Mouse (Mus musculus) kidney, embryonic 14.5 days (tissue): ENCODE data around the gene Plgrkt. TPM values are rescaled to one million over a fixed set of nuclear protein-coding genes. Genes with fewer than 3 reads are reported as not detected.
A peak's percentile ranks its signal among the peaks of the same experiment; 100 is the strongest.

ENCODE experiments used
- ATAC-seq: fragments of 200-750 bp; cut with Nextera tagmentation; 2 replicates; pipeline ENCODE4 v1.8.0; 2017; ENCODE audit warnings: moderate number of reproducible peaks, mild to moderate bottlenecking, moderate TSS enrichment, moderate library complexity; ENCODE audit not compliant: low FRiP score, low TSS enrichment
- H3K27ac ChIP-seq: fragments of 300-500 bp; sonication (generic); 2 replicates; pipeline ENCODE4 v1.5.1; 2014; ENCODE audit warnings: low read depth, mild to moderate bottlenecking, low read length, moderate library complexity, mixed read lengths
- H3K27me3 ChIP-seq: fragments of 300-500 bp; sonication (generic); 2 replicates; pipeline ENCODE4 v1.6.1; 2014; ENCODE audit warnings: mild to moderate bottlenecking, low read length; ENCODE audit not compliant: control insufficient read depth, insufficient read depth
- H3K36me3 ChIP-seq: fragments of 300-500 bp; sonication (generic); 2 replicates; pipeline ENCODE4 v1.6.1; 2014; ENCODE audit warnings: low read length, mixed read lengths; ENCODE audit not compliant: control insufficient read depth, insufficient read depth
- H3K4me1 ChIP-seq: fragments of 300-500 bp; sonication (generic); 2 replicates; pipeline ENCODE4 v1.6.1; 2014; ENCODE audit warnings: low read length, mixed read lengths; ENCODE audit not compliant: control insufficient read depth, insufficient read depth
- H3K4me2 ChIP-seq: fragments of 300-500 bp; sonication (generic); replicated peaks from 2 replicates; pipeline ENCODE4 v1.6.1; 2014; ENCODE audit warnings: low read depth, mild to moderate bottlenecking, low read length
- H3K4me3 ChIP-seq: fragments of 300-500 bp; sonication (generic); 2 replicates; pipeline ENCODE4 v1.5.1; 2014; ENCODE audit warnings: mild to moderate bottlenecking, low read length
- H3K9ac ChIP-seq: fragments of 300-500 bp; sonication (generic); 2 replicates; pipeline ENCODE4 v1.6.1; 2014; ENCODE audit warnings: low read depth, mild to moderate bottlenecking, low read length, moderate library complexity
- H3K9me3 ChIP-seq: fragments of 300-500 bp; sonication (generic); 2 replicates; pipeline ENCODE4 v1.6.1; 2016; ENCODE audit warnings: low read length; ENCODE audit not compliant: control insufficient read depth
- WGBS: fragments of 180-500 bp; shearing (Covaris S2); extraction: QIAGEN DNeasy Blood & Tissue Kit; methylation state at CpG from one replicate; pipeline ENCODE4 v1.1.7; 2014; 5-methylcytosine and 5-hydroxymethylcytosine counted together
- polyA plus RNA-seq: library from polyadenylated mRNA; unstranded; fragments of >200 nt; fragmentation: Nextera tagmentation; extraction: Ambion mirVana; gene quantifications from 2 replicates; pipeline ENCODE4 v1.2.1, GENCODE M21; 2014

Gene Plgrkt
- polyA plus RNA-seq, 1 experiment from 2014 or later: 47.2 TPM

DNA sequence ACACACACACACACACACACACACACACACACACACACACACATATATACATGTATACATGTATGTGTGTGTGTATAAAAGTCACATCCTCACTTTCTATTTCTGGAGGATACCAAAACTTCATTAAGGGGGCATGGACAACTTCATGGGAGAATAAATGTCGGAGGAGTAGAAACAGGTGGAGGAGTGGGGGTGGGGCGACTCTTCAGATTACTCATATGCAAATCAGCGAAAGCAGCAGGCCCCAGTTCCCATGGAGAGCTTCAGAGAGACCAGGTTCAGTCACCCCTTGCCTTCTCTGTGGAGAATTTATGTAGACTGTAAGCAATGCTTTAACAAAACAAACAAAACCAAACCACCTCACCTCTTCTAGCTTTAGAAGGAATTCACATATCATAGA lies 2.1 kb downstream of the Plgrkt start:
- ATAC-seq: no peak
- no peaks in the 10 kb centered on the region for H3K27me3 ChIP-seq
- H3K4me1 ChIP-seq: peaks cover 3% of the 10 kb centered on the region; the same call in 1 of the 2 replicates
- H3K9ac ChIP-seq: no peak overlapping the region
- no peak overlapping the region for H3K4me3 ChIP-seq
- H3K9me3 ChIP-seq: no peaks in the 10 kb centered on the region
- H3K27ac ChIP-seq: no peak overlapping the region
- H3K36me3 ChIP-seq: no peaks in the 10 kb centered on the region
- 37% methylated on average over 3 of the region's 3 CpGs for WGBS
- H3K4me2 ChIP-seq: no peak overlapping the region

DNA sequence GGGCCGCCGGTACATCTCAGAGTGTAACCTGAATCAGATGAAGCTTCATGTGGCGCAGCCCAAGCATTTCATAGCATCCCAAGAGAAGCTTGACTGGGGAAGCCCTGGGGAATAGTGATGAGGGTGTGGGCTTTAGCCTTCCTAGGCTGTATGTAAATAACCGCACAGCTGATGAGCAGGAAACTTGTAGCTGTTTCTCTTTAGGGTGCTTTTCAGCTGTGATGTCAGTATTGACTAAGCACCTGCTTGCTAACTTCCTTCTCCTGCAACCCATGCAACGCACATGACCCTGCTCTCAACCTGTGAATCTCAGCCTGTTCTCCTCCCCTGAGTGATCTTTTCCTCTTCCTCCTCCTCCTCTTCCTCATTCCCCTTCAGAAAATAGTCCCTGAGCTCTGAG lies 3.1 kb downstream of the Plgrkt start:
- no peaks in the 10 kb centered on the region for H3K9me3 ChIP-seq
- peaks cover 3% of the 10 kb centered on the region; the same call in 1 of the 2 replicates for H3K4me1 ChIP-seq
- no peak overlapping the region for H3K4me2 ChIP-seq
- WGBS: 80% methylated on average over 5 of the region's 5 CpGs
- no peak overlapping the region for H3K4me3 ChIP-seq
- no peak overlapping the region for H3K27ac ChIP-seq
- no peak for ATAC-seq
- no peak overlapping the region for H3K9ac ChIP-seq
- no peaks in the 10 kb centered on the region for H3K36me3 ChIP-seq
- H3K27me3 ChIP-seq: no peaks in the 10 kb centered on the region

DNA sequence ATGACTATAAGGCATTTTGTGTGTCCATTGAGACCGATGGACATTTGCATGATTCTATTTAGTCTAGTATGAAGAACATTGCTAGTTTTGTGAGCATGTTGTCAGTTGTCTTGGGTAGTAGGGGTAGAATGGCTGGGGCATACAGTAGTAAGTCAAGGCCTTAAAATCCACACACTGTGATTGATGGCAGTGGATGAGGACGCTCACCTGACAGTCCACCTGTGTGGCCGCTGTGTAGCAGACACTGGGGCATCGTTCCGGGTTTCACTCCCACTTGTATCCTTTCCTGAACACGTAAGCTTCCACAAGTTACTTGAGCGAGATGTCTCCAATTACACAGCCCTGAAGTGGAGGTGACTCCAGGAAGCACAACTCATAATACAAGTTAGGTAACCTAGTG lies 3.6 kb downstream of the Plgrkt start:
- no peaks in the 10 kb centered on the region for H3K27me3 ChIP-seq
- WGBS: 75% methylated on average over 7 of the region's 7 CpGs
- H3K4me1 ChIP-seq: peaks cover 3% of the 10 kb centered on the region; the same call in 1 of the 2 replicates
- no peak overlapping the region for H3K4me2 ChIP-seq
- H3K9ac ChIP-seq: no peak overlapping the region
- ATAC-seq: no peak
- H3K27ac ChIP-seq: no peak overlapping the region
- H3K9me3 ChIP-seq: no peaks in the 10 kb centered on the region
- no peaks in the 10 kb centered on the region for H3K36me3 ChIP-seq
- no peak overlapping the region for H3K4me3 ChIP-seq

DNA sequence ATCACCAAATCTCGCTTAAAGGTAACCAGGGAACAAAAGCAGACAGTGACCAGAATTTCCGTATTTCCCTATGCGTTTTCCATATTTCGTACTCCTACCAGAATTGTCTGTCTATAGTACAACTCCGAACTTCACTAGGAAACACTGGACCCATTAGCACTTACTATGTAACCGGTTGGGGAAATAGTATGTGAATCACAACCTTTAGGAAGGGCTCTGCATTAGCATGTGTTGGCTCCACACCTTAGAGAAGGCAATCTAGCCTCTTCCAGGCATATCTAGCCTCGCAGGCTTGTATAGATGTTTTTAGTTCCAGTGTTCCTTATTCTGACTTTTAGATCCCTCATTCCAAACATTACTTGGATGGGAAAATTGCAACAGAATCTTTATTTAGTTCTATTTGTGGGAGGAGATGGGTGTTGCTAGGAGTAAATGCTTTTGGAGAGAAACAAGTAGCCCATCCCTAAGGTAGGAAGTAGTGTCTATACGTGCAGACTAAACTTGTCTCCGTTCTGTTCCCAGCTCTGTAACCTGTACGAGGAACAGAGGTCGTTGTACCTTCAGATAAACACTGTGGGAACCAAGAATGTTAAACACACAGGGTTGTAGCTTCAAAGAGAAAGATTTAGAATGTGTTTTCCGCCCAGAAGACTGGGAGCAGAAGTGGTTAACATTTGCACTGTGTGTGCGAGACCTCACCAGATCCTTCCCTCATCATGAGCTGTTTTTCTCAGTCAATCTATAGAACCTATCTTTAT lies 4.8 kb downstream of the Plgrkt start:
- Histone ChIP-seq H3K27me3 (no peaks in the 10 kb centered on the region), H3K4me2 (peak overlapping the region; percentile 73), H3K9ac (peak overlapping the region; percentile 9; the same call in 1 of the 2 replicates), H3K9me3 (no peaks in the 10 kb centered on the region), H3K36me3 (no peaks in the 10 kb centered on the region), H3K4me1 (no peaks in the 10 kb centered on the region; the same call in 1 of the 2 replicates), H3K4me3 (peak overlapping the region; percentile 63), H3K27ac (no peak overlapping the region)
- ATAC-seq: no peak
- 48% methylated on average over 13 of the region's 13 CpGs for WGBS

DNA sequence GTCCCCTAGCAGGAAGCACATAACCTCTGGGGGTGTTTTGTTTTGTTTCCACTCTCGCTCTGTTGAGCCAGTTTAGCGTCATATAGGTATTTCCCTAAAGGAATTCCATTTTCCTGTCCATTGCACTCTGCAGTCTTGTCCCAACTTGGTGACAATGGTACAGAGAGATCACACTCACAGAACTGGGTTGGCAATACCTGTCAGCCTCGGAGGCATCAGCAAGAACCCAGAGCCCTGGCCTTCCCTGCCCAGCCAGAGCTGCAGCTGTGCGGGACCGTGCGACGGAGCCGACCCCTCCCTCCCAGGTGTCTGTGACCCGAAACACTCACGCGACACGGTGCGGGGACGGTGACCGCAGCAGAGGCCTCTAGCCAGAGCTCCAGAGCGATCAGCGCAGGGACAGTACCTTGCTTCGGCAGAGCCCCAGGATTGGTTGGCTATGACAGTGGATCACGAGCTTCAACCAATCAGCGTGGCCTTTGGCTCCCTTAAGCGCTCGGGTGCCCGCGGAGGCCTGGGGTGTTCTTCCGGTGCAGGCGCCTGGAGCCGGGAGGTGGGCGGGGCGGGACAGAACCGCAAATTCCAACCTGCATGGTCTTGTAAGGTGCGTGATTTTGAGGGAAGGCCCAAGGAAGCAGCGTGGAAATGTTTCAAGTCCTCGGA lies 5.6 kb downstream of the Plgrkt start:
- H3K4me3 ChIP-seq: peak overlapping the region; percentile 63
- 2% methylated on average over 33 of the region's 33 CpGs for WGBS
- no peak overlapping the region for H3K27ac ChIP-seq

DNA sequence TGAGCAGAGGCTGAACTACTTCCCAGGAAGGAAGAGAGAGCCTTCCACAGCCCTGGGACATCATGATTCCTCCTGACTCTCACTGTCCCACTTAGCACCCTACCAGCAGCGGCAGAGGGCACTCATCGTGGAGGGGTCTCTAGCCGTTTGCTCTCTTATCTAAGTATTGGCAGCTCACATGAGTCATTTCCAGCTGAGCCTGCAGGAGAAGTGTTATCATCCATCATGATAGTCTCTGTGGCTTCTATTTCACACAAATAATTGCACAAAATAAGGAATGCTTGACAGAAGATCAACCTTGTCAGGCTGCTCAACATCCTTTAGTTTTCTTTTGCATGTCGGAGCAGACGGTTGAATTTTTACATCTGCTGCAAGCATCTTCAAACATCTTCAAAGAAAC lies 6.9 kb downstream of the Plgrkt start:
- H3K4me2 ChIP-seq: no peak overlapping the region
- 79% methylated on average over 5 of the region's 5 CpGs for WGBS
- H3K27ac ChIP-seq: no peak overlapping the region
- no peaks in the 10 kb centered on the region for H3K27me3 ChIP-seq
- H3K9ac ChIP-seq: no peak overlapping the region
- H3K9me3 ChIP-seq: no peaks in the 10 kb centered on the region
- H3K36me3 ChIP-seq: no peaks in the 10 kb centered on the region
- ATAC-seq: no peak
- no peak overlapping the region for H3K4me3 ChIP-seq
- no peaks in the 10 kb centered on the region; the same call in 1 of the 2 replicates for H3K4me1 ChIP-seq

More for the DNA sequence above, 5.6 kb downstream of the Plgrkt start:
- H3K27me3 ChIP-seq: no peaks in the 10 kb centered on the region
- H3K9me3 ChIP-seq: no peaks in the 10 kb centered on the region
- H3K36me3 ChIP-seq: no peaks in the 10 kb centered on the region
- H3K4me1 ChIP-seq: no peaks in the 10 kb centered on the region; the same call in 1 of the 2 replicates
- peak overlapping the region; percentile 56 for H3K9ac ChIP-seq
- ATAC-seq: peak; percentile 99
- H3K4me2 ChIP-seq: peak overlapping the region; percentile 73

DNA sequence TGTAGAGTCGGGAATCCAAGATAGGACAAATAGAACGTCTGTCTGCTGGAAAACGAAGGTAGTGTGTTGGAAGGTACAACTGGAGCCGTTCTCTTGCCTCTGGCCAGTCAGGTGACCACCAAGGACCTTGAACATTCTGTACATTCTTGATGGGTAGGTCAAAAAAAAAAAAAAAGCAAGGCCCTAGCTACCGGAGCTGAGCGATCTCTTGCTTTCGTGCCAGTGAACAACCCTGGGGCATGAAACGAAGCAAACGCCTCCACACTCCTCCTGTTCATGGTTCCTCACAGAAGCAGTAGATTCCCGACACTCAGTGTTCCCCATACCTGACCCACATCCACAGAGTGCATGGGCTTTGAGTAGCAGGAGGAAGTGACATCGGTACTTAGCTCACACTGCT lies 10.9 kb downstream of the Plgrkt start:
- H3K27me3 ChIP-seq: no peaks in the 10 kb centered on the region
- whole genome bisulfite sequencing: 89% methylated on average over 11 of the region's 11 CpGs
- no peak for ATAC-seq

DNA sequence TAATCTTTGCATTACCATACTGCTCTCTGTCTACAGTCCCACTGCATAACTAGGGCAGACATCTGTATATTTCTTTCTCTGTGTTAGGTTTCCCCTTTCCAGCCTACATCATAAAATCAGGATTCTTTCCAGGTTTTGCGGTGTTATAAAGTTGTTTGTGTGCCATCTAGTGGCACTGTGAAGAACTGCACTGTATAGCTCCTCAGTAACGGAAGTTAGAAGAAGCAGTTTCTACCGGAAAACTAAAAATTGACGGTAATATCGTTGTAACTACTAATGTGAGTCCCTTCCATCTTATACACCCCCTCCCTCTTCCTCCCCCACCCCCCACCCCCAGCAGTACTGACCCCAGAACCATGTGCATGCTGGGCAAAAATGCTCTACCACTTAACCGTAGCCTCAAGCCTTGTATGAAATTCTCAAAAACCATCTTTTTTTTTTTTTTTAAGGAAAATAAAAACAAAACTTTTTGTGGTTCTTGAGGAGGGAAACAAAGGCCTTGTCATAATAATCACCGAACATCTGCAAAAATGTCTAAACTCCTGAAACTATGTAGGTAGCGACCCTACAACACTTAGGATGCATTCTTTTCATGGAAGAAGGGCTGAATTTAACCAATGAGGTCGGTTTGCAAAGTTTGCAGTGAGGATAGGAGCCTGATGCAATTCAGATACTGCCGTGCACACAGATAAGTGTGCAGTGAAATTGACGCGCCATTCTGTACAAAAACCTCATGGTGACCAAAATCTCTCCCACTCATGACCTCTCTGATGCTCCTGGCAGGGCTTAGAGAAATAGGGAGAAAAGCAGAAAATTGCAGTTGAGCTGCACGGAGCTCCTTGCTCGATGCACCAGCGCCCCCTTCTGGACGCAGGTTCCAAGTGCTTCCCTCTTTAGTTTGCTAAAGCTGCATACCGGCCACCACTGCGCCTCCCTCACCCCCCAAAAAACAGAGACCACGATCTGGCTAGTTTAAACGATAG lies 12.0 kb downstream of the Plgrkt start:
- Histone ChIP-seq H3K4me3 (peak overlapping the region; percentile 27), H3K9me3 (no peaks in the 10 kb centered on the region), H3K9ac (no peak overlapping the region), H3K27me3 (no peaks in the 10 kb centered on the region), H3K4me2 (peak overlapping the region; percentile 54), H3K36me3 (no peaks in the 10 kb centered on the region), H3K4me1 (no peaks in the 10 kb centered on the region), H3K27ac (no peak overlapping the region; the same call in 1 of the 2 replicates)
- peak; percentile 66; the same call in 1 of the 2 replicates for ATAC-seq
- WGBS: 5% methylated on average over 20 of the region's 20 CpGs

More for the DNA sequence above, 10.9 kb downstream of the Plgrkt start:
- no peak overlapping the region for H3K4me2 ChIP-seq
- H3K4me3 ChIP-seq: no peak overlapping the region
- no peaks in the 10 kb centered on the region for H3K4me1 ChIP-seq
- H3K9me3 ChIP-seq: no peaks in the 10 kb centered on the region
- no peak overlapping the region for H3K27ac ChIP-seq
- H3K9ac ChIP-seq: no peak overlapping the region
- no peaks in the 10 kb centered on the region for H3K36me3 ChIP-seq
